Mouse (Mus musculus): ENCODE data around the gene Lrrtm3.

The Lrrtm3 gene

DNA sequence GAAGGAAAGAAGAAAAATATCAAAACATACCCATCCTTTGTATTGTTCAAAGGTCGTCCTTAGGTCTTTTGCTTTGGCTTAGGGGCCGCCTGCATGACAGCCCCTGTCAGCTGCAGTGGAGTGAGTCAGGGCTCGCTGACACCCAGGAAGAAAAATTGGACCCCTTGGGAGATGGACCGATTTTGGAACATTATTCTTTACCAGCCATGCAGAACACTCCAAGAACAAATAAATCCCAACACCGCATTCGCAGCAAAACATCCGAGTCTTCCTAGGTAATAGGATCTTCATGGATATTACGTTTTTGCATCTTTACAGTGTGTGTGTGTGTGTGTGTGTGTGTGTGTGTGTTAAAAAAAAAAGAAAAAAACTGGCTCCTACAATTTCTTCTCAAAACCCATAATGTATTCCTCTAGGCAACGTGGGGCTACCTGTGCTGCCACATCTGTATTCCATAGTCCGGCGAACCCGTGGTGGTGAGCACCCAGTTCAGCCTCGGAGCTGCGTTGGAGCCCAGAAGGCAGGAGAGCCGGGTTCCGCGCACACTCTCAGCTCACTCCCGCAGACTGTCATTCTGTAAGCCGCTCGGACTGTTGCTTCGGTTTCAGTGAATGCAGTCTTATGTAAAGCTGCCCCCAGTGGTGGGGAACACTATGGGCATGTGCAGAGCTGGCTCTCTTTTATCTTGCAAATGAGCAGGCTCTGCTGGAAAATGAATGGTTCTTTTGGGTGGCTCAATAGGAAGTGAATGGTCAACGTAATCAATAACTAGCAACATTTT, at the start of gene Lrrtm3:
Lrrtm3 (minus strand) TSS at position 598 of the 781 bp plus-strand sequence.
- peak; percentile 42 for DNase-seq

DNA sequence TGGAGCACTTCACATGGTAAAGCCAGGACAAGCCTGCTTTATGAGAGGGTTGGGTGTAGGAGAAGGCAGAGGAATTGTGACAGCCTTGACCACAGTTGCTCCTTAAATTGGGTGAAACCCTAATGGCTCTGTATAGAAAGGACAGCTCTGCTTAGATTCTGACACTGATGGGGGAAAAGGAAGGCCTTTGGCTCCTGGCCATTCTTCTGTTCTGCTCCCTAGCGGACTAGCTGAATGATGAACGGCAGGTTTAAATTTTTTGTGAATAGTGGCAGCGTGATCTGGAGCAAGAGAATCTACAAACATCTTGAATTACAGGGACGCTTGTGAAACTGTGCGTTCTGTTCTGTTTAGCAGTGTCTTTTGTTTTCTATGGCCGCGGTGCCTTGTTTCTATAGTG, 45.4 kb upstream of the Lrrtm3 start:
- DNase-seq: no peak

DNA sequence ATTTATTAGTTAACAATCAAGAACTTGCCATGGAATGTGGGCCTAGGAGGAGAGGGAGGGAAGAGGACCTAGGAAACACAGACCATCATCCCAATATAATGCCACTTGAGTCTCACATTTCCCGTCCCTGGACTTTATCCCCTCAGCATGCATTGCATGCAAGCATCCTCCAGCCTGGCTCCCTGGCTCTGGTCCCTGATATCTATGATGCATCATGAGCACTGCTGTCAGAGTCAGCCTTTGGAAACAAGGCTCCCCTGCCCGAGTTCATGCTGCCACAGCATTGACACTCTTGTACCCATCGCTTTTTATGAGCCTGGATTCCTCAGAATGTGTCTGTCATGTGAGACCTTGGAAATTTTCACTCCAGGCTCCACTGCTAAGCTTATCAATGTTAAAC, 43.4 kb upstream of the Lrrtm3 start:
- no peak for DNase-seq

DNA sequence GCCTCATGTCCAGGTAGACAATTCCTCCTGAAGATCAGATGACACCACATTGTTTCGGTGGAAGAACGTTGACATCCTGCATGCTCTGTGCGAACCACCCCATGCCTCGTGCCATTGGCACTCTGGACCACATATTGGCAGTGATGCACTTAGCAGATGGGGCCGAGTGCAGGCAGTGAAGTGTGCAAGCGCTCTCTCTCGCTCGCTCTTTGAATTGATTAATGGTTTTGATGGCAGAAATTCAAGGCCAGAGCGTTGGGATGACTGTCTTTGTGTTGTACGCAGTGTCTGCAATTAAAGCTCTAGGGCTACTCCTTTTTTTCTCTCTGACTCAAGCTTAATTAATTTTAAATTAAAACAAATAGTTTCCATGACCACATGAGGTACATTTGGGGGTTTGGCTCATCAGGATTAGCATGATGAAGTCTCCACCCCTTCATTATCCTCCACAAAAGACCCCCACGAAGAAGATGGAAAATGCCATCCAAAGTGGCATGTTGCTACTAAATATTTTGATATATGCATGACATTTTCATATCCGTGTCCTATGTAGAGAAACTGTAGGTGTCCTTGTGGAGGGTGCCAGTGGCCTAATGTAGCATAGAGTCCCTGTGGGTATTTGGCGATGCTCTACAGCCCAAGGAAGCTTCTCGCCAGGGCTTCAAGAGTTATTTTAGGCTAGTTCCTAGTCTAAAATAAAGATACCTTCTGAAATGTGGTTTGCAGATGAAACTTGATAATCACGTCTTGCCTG, 40.5 kb upstream of the Lrrtm3 start:
- no peak for DNase-seq

DNA sequence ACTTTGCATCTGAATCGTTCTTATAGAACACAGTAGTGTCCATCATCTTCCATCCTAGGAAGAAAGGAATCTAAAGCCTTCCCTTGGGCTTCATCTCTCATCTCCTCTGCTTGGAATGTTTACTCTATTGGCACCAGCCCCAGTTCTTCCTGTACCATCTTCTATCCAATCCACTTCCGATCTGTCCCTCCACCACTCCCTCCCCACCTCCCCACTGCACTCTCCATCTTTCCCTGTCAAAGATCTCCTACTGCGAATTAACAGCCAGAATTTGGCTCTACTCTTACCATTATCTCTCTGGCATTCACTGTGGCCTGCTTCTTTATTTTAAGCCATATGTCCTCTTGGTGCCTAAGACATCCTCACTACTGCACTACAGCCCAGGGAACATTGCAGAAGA, 28.8 kb upstream of the Lrrtm3 start:
- DNase-seq: no peak

DNA sequence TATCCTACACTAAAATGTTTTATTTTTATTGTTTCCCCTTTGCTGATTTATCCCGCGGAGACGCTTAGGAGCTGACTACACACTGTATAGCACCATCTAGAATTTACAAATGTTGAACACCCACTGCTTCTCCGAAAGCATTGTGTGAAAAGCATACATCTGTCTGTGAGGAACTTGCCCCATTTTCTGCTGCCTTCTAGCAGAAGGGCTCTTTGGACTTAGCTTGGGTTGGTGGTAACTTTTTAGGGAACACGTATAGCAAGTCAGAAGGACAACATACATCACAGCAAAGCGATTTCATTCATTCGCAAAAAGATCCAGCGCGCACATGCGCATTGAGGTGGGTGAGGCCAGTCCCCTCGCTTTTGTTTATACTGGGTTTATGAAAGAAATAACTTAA, 25.2 kb upstream of the Lrrtm3 start:
- no peak for DNase-seq

DNA sequence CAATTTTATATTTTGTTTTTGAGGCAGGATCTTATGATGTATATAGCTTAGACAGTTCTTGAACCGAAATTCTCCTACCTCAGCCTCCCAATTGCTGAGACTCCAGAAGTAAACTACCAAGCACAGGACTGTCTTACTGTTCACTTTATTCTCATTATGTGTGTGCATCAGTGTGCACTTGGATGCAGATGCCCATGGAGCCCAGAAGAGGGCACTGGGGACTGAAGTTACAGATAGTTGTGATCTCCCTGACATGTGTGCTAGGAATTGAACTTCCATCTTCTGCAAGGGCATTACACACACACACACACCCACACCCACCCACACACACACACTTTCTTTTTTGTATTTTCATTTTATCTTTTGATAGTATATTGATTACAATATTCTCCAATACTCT, 6.5 kb upstream of the Lrrtm3 start:
- DNase-seq: no peak

DNA sequence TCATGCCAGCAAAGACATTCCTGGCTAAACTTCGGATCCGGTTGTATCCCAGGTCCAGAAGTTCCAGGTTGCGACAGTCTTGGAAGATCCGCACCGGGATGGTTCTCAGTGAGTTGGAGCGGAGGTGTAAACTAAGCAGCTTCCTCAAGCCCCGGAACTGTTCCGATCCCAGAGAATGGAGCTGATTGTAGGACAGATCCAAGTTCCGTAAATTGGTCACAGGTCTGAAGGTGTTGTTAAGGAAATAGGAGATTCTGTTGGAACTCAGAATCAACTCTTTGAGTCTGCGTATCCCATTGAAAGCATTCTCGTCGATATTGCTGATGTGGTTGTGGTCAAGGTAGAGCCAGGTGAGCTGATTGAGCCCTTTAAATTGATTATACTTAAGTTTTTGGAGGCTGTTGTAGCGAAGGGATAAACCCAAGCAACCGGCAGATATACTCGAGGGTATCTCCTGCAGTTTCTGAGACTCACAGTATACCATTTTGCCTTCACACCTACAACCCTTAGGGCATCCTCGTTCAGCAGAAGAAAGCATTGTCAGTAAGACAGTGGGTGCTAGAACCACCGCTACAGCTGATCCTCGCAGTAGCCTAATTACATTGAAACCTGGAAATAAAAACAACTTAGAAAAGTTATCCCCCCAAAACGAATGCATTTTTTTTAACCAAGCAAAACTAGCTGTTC, 1.2 kb downstream of the Lrrtm3 start:
- no peak for DNase-seq

DNA sequence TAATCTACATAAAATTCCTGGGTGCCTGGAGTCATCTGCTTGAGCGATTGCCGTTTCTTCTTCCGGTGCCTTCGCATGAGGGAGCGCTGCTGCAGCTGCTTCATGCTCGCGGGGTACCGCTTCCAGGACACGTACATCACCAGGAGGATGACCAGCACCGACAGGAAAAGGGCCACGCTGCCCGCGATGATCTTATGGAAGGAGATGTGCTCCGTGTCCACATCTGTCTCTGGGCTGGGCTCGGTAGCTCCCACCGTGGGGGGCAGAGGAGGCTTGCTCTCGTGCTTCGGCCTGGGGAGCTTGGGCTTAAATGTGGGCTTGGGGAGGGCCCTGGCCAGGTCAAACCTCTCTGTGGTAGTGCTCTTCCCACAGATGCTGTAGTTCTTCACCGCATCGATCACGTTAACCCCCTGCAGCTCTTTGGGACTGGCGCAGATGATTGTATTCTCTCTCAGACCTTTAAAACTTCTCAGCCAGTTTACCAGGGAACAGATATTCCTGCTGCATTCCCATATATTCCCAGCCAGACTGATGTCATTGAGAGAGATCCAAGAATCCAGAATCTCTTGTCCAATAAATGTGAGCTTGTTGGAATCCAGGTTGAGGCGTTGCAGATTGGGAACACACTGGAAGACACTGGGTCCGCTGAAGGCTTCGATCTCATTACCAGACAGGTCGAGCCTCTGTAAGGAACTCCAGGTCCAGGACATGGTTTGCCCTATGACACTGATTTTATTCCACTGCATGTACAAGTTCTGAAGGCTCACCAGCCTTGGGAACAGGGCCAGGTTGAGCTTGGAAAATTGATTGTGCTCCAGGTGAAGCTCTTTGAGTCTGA, 1.9 kb downstream of the Lrrtm3 start:
- no peak for DNase-seq

DNA sequence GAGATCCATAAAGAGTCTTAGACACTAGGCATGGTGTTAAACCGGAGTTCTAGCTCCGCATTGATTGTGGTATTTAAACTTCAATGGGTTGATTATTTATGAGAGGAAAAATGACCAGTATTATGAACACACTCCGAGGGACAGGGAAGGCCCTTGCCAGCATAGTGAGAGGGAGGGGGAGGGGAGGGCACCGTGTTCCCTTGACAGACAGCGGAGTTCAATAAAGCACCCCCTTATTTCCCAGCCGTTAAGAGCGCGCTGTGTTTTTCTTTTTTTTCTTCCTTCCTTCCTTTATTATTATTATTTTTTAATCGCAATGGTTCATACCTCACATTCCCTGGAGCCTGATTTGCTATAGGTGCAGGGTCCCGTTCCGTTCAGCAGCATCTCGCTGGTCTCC, 2.6 kb downstream of the Lrrtm3 start:
- DNase-seq: no peak

DNA sequence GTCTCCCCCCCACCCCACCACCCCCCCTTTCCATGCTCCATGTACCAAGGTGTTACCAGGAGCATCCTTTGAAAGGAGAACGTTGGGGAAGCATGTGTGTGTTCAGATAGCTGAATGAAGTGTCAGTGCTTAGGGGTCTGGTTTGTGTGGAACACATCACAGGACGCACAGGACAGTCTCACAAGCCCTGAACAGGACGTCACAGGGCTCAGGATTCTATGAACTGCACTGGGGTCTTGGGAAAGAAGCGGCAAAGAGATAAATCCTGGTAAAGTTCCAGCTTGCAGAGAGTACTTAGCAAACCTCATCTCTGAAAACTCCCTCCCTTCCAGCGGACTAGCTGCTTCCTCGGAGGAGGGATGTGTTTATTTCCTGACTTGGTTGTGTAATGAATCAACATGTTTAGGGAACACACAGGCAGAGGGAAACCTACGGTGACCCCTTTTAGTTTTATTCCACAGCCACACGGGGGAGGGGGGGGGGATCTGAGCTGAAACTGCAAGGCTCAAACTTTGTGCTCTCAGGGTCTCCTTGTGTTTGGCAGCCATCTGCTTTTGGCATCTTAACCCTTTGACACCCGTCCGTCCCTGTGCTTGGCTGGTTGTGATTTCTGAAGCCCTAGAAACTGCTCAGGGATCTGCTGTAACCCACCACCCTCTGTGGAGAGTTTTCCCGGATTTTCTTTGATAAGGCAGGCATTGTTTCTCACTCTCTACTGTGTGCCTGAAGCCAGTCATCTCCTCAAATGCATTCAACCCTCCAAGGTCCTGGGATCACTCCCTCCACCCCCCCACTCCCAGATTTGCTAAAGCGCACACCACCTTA, 3.3 kb downstream of the Lrrtm3 start:
- DNase-seq: no peak

DNA sequence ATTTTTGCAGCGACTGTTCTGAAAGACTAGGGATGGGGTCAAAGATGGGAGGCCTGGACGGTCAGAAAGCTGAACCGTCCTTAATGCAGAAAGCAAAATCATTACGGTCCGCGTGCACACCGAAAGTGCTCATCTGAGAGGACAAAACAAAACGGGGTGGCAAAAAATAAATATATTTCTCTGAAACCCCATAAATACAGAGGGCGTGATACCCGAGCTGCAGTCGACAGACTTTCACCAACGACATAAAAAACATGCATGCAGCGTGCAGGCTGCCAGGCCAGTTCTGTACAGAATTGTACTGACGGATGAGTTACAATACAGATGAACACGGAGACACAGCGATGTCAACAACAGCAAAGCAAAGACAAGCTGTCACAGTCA, 3.9 kb downstream of the Lrrtm3 start:
- DNase-seq: no peak

DNA sequence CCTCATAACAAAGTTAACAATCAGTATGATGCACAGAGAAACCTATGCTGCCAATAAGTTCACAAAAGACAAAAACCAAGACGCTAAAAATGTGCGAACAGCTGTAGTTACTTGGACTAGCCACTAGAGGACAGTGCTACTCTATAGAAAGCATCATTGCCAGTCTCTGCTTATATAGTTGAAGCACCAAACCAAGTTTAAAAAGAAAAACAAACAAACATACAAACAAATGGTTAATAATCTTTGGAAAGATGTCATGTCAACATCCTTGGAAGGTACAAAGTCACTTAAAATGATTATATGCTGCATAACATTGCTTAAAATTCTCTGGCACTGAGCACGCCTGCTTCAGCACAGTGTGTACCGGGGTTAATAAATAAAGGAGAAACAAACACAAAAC, 5.6 kb downstream of the Lrrtm3 start:
- DNase-seq: peak; percentile 15

DNA sequence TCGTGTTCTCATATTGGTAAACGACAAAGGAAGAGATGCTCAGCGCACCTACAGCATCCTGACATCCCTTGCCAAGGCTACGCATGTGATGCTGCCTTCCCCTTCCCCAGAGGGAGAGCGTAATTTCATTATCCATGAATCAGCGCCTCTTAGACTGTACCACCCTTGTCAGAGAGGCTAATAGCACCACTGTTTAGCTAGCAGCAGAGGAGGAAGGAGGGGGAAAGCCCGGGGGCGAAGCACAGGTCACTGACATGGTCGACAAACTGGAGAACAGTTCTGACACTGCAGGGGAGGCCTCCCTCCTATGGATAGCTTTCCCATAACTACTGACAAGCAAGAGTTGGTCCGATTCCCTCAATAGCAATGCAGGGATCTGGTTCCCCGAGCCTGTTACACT, 6.3 kb downstream of the Lrrtm3 start:
- no peak for DNase-seq

DNA sequence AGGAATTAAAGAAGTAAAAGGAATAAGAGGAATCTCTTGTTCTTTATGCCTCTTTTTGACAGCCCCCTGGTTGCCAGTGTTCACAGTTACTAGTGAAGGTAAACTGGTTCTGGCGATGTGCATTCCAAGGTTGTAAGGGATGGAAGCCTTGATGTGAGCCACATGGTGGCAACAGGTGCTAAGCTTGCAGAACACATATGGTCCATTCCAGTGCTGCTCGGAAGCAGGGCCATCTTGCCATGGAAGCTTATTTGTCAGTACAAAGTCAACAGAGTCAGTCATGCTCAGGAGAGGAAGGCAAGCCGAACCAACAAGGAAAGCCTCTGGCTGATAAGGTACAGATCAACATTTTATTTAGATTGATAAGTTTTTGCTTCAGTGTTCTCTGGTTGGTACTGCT, 7.7 kb downstream of the Lrrtm3 start:
- DNase-seq: no peak

DNA sequence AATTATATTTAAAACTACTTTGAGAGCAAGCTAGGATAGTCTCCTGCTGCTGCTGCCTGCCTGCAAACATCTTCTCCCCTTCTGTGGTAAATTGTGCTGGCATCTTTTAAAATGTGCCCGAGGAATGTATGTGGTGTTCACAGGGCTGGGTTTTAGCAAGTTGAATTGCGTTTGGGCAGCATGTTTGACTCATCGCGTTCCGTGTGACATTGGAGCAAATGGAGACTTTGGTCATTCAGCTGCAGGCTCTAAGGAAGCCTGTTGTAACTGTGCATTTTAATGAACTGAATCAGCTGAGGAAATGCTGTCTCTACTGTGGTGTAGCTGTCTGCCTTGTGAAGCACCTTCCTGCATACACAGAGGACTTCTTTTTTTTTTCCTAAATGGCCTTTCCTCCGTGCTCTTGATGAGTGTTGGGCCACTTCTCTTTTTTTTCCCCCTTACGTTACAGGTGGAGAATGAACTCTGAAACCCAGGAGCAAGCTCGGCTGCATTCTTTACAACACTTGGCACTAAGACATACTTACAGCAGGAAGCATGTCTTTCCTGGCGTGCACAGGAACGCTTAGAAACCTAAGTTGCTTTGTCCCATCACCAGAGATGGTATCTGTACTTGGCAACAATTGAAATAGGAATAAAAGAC, 13.5 kb downstream of the Lrrtm3 start:
- no peak for DNase-seq

DNA sequence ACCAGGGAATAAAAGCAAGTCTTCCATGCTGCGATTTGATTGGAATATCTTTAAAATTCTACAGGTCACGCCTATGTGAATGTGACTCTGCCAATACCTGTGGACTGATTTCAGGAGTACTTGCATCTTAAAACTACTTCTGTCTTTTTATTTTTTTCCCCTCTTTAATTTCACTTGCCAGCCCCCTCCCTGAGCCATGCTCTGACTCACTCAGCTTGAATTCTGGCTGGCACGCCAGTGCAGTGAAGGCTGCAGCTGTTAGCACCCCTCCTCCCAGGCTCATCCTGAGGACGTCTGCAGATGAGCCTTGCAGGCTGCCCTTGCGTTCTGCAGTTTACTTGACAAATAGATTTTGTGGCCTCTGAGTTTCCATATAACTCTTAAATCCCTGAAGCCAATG, 14.1 kb downstream of the Lrrtm3 start:
- DNase-seq: peak; percentile 13

DNA sequence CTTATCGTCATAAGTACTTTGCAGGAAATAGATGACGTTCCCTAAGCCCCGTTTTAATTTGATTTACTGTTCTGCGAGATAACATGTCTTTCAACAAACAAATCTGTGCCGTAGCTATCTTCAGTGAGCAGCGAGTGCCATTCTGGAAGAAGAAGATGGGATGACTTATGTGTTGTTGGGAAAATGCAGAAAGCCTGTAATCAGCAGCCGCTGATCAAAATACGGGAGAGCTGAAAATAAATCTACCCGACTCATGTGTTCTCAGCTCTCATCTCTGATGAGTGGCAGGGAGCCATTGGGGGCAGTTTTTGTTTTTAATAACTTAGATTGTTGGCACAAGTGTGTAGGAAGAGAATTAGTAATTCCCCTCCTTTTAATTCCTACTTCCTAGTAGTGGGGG, 26.4 kb downstream of the Lrrtm3 start:
- DNase-seq: no peak

DNA sequence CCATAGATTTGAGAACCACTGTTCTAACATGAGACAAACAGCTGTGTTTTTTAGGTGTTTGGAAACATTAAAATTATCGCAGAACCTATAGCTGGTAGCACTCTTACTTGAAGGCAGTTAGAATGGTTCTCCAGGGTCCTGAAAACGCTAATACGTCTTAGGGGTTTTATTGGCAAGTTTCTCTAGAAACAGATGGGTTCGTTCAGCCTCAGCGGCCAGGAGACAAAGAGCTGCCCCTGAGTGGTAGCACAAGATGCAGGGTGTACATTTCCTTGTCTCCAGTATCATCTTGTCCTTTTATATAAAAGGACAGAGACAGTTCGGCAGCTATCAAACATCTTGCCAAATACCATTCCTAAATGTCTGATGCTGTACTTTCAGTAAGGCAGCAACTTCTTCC, 40.1 kb downstream of the Lrrtm3 start:
- no peak for DNase-seq

DNA sequence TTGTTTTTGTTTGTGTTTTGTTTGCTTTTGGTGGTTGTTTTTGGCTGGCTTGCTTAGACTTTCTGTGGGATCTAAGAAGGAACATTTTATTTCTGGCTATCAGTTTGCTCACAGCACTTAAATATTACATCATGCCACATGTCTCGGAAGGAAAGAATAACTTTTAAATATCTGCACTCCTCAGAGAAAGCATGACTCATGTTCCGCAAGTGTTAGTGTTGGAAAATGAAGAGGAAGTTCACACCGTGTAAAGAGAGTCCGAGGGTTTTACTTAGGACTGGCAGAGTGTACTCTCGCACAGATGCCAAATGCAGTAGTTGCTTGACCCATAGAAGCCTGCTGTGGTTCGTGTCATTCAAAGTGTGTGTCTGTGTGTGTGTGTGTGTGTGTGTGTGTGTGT, 40.9 kb downstream of the Lrrtm3 start:
- DNase-seq: peak; percentile 38

DNA sequence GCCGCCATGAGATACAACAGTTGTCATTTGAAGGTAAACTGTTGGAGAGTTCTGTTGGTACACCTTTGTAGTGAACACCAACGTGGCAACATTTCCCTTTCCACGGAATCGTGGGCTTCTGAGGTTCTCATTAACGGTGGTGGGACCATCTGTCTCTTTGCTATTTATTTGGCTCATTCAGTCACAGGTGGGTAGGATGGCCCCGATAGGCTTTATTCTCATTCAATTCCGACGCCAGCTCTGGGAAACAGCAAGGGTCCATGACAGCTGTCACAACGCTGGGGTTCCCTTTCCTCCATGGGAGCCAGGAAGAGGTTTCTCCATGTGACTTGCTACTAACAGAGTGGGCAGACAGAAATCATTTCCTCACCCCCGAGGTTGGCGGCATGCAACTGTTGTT, 48.2 kb downstream of the Lrrtm3 start:
- no peak for DNase-seq

DNA sequence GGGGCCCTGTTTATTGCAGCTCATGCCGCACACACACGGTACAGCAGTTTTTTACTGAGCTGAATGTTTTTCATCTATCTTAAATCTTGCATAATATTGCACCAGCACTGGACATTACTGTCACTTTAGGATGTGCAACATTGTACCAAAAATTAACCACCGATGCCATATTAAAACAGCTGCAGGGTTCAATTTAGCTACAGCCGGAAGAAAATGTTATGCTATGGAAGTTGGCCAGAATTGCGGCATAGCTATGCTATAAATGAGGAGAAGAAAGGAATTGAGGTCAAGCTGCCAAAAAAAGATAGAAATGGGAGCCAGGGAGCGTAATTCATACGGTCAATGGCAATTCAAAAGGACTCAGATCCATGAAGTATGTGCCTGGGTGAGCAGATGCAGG, 48.9 kb downstream of the Lrrtm3 start:
- DNase-seq: no peak
